Mouse (Mus musculus) C2C12 (cell line): ENCODE measurements around the gene Pla2g5.

Experiments used
- CEBPB ChIP-seq: IDR thresholded peaks from one replicate; pipeline ENCODE4 v1.6.1; 2011; ENCODE audit warnings: low read depth, mild to moderate bottlenecking, control low read depth, moderate library complexity
- CTCF ChIP-seq: IDR thresholded peaks from one replicate; pipeline ENCODE4 v1.5.1; 2011; ENCODE audit not compliant: control insufficient read depth, insufficient read depth, insufficient read length
- FOSL1 ChIP-seq: IDR thresholded peaks from one replicate; pipeline ENCODE4 v1.8.0; 2011; ENCODE audit warnings: mild to moderate bottlenecking, low read length; ENCODE audit not compliant: poor library complexity, insufficient read depth, severe bottlenecking
- MAX ChIP-seq: IDR thresholded peaks from one replicate; pipeline ENCODE4 v1.6.1; 2011; ENCODE audit warnings: mild to moderate bottlenecking, control low read depth
- MYOD1 ChIP-seq: IDR thresholded peaks from one replicate; pipeline ENCODE4 v1.6.1; 2011; ENCODE audit warnings: low read depth; ENCODE audit not compliant: control insufficient read depth, insufficient read length
- MYOG ChIP-seq: IDR thresholded peaks from one replicate; pipeline ENCODE4 v1.6.1; 2011; ENCODE audit not compliant: control insufficient read depth, insufficient read length; ENCODE audit errors: extremely low read depth
- USF1 ChIP-seq: IDR thresholded peaks from one replicate; pipeline ENCODE4 v1.6.1; 2011; ENCODE audit warnings: low read depth, mild to moderate bottlenecking, control low read depth, moderate library complexity

DNA sequence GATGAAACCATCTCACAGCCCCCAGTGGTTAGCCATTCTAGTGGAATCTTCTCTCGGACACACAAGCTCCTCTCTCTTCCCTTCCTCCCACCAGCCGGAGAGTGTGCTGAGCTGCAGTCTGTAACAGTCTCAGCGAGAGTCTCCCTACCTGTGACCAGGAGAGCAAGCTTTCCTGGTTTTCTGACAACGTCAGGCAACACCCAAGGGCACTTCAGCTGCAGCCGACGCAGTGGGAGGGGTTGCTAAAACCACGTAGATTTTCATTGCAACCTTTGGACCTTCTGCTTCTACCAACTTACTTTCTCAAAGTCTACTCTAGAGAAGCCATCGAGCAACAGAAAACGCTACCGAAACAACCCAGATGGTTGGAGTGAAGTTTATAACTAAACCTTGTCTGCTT, 91.3 kb downstream of the Pla2g5 start:
- TF ChIP-seq CTCF (no peak), USF1 (no peak), MYOD1 (no peak), MYOG (no peak), MAX (no peak), FOSL1 (no peak), CEBPB (no peak)
